Mouse (Mus musculus) inflammation-experienced regulatory T-cells, adult 16 weeks (primary cell): ENCODE measurements around the gene Otulin. TPM values are rescaled to one million over a fixed set of nuclear protein-coding genes. Genes with fewer than 3 reads are reported as not detected.

Experiments used
- polyA plus RNA-seq: library from polyadenylated mRNA; unstranded; fragments of 100-300 nt; shearing (Covaris generic); gene quantifications from one replicate; pipeline ENCODE4 v1.2.1, GENCODE M21; 2017

Gene Otulin
- 4.4 TPM for polyA plus RNA-seq

DNA sequence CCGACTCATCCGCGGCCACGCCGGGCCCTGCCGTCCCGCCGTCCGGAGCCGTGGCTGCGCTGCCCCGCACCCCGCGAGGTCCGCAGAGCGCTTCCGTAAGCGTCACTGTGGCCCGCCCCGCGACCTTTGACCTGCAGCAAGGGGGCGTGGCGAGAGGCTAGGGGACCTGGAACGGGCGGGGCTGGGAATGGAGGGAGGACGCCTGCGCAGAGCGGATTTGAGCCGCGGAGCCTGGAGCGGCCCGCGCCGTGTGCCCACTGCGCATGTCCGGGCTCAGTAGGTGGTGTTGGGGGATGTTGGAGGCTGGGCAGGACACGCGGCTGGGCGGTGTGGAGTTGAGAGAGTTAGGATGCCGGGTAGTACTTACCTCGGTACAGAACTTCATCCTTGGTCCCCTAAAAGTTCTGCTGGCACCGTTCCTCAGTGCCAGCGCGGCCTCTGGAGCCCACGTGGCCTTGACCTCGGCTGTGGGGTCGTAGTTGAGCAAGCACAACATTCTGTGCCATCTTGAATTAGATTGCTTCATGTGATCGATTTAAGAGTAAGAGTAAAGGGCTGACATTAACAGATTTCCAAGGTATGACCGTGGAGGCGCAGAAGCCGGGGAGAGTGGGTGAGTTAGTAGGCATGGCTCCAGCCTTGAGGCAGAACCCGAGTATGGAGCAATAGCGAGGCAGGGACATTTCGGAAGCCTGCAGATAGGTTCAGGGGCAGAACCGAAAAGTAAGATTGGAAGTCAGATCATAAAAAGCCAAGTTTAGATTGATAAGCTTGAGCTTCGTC lies at the start of gene Otulin:
Otulin (minus strand) TSS at position 93 of the 783 bp plus-strand sequence.

Other genes starting within 250 kb of the Otulin start
- 5.4 TPM for gene Ank, start 164.0 kb downstream of the Otulin start, polyA plus RNA-seq
- 191 TPM for gene Otulinl, start 50.9 kb upstream of the Otulin start, polyA plus RNA-seq